Comparison of ENCODE assay signal across 8 mouse cellular contexts in genomic region chr7:118115877-118116568, GRCm38 (mm10). TPM values are rescaled to one million over a fixed set of nuclear protein-coding genes. Genes with fewer than 3 reads are reported as not detected.
DNase-seq lines count a peak whose midpoint lies in the region; ATAC-seq and TF ChIP-seq lines count a peak whose summit lies in the region.

Rps15a (minus strand) TSS chr7:118116188.

- H3K36me3 ChIP-seq in embryonic facial prominence, embryonic 13.5 days: peaks cover 67% of the 10 kb centered on the region
- peaks cover 2% of the 10 kb centered on the region; the same call in 1 of the 2 replicates for H3K36me3 ChIP-seq in kidney, adult 2 months (ENCODE audit: control insufficient read depth, insufficient read depth, low read length)
- H3K36me3 ChIP-seq in limb, embryonic 12.5 days: peaks cover 69% of the 10 kb centered on the region
- H3K36me3 ChIP-seq in midbrain, embryonic 15.5 days (replicated peaks): peaks cover 36% of the 10 kb centered on the region
- peaks cover 29% of the 10 kb centered on the region for H3K36me3 ChIP-seq in spleen, adult 2 months (ENCODE audit: control insufficient read depth, insufficient read depth, low read length)

- H3K9me3 ChIP-seq in embryonic facial prominence, embryonic 13.5 days: no peaks in the 10 kb centered on the region
- H3K9me3 ChIP-seq in limb, embryonic 12.5 days: no peaks in the 10 kb centered on the region
- H3K9me3 ChIP-seq in midbrain, embryonic 15.5 days: no peaks in the 10 kb centered on the region

- TF ChIP-seq CTCF in kidney, adult 2 months (conservative IDR thresholded peaks at IDR 0.05; ENCODE audit: insufficient read depth, insufficient read length, low read depth, low read length): 0 out of 2 replicates have a peak, but pooled peaks have one; percentile 1
- TF ChIP-seq CTCF in spleen, adult 2 months (IDR thresholded peaks at IDR 0.05; ENCODE audit: extremely low read depth, insufficient read depth, insufficient read length, insufficient replicate concordance): no peak

- no peaks in the 10 kb centered on the region for H3K27me3 ChIP-seq in embryonic facial prominence, embryonic 13.5 days
- no peaks in the 10 kb centered on the region for H3K27me3 ChIP-seq in kidney, adult 2 months (replicated peaks; ENCODE audit: control insufficient read depth, insufficient read depth, low read length)
- no peaks in the 10 kb centered on the region for H3K27me3 ChIP-seq in limb, embryonic 12.5 days
- no peaks in the 10 kb centered on the region for H3K27me3 ChIP-seq in midbrain, embryonic 15.5 days (replicated peaks)
- no peaks in the 10 kb centered on the region for H3K27me3 ChIP-seq in spleen, adult 2 months (ENCODE audit: control insufficient read depth, insufficient read depth, low read length)

- H3K27ac ChIP-seq in embryonic facial prominence, embryonic 13.5 days: peak within 1 kb of the TSS; percentile 94
- H3K27ac ChIP-seq in kidney, adult 2 months (ENCODE audit: insufficient read depth, low read depth, low read length): peak within 1 kb of the TSS; percentile 81
- H3K27ac ChIP-seq in limb, embryonic 12.5 days: peak within 1 kb of the TSS; percentile 94
- peak within 1 kb of the TSS; percentile 89 for H3K27ac ChIP-seq in midbrain, embryonic 15.5 days
- peak within 1 kb of the TSS; percentile 85 for H3K27ac ChIP-seq in spleen, adult 2 months (ENCODE audit: insufficient read depth, low read length)

- H3K4me1 ChIP-seq in embryonic facial prominence, embryonic 13.5 days: peaks cover 41% of the 10 kb centered on the region
- peaks cover 32% of the 10 kb centered on the region for H3K4me1 ChIP-seq in kidney, adult 2 months (ENCODE audit: control insufficient read depth, insufficient read depth, low read length)
- H3K4me1 ChIP-seq in limb, embryonic 12.5 days (replicated peaks): peaks cover 33% of the 10 kb centered on the region
- H3K4me1 ChIP-seq in midbrain, embryonic 15.5 days: peaks cover 43% of the 10 kb centered on the region
- H3K4me1 ChIP-seq in spleen, adult 2 months (ENCODE audit: control insufficient read depth, insufficient read depth, insufficient read length): peaks cover 28% of the 10 kb centered on the region

- peak; percentile 69 for ATAC-seq in embryonic facial prominence, embryonic 13.5 days (ENCODE audit: insufficient number of reproducible peaks, insufficient read depth, low FRiP score, low TSS enrichment, low read depth)
- peak; percentile 77 for ATAC-seq in limb, embryonic 12.5 days (ENCODE audit: insufficient number of reproducible peaks, insufficient read depth, low FRiP score, low TSS enrichment, low read depth)
- peak; percentile 86 for ATAC-seq in midbrain, embryonic 15.5 days (replicated peaks)

- peak within 1 kb of the TSS; percentile 100 for H3K9ac ChIP-seq in embryonic facial prominence, embryonic 13.5 days
- peak within 1 kb of the TSS; percentile 99 for H3K9ac ChIP-seq in limb, embryonic 12.5 days (replicated peaks)
- H3K9ac ChIP-seq in midbrain, embryonic 15.5 days: peak within 1 kb of the TSS; percentile 94

- peak; percentile 81 for DNase-seq in 3134 (ENCODE audit: extremely low read depth, insufficient read length, low spot score)
- peak; percentile 94 for DNase-seq in adrenal gland, postnatal 36 days
- DNase-seq in heart, adult 18-20 months: peak; percentile 96 to 98
- peak; percentile 97 for DNase-seq in kidney, adult 2 months
- DNase-seq in spleen, adult 2 months (ENCODE audit: low read depth in 1 of 2, low spot score in 2 of 2): peak; percentile 93 to 96

- TF ChIP-seq POLR2A in kidney, adult 2 months (IDR thresholded peaks at IDR 0.05; ENCODE audit: low read depth, low read length): peak; percentile 85
- TF ChIP-seq POLR2A in spleen, adult 2 months (IDR thresholded peaks at IDR 0.05; ENCODE audit: low read depth, low read length): peak; percentile 82

- under 1% methylated on average over 40 of the region's 40 CpGs for WGBS in embryonic facial prominence, embryonic 13.5 days
- WGBS in kidney, adult 2 months: under 1% methylated on average over 40 of the region's 40 CpGs
- 0% methylated on average over 40 of the region's 40 CpGs for WGBS in limb, embryonic 12.5 days
- WGBS in midbrain, embryonic 15.5 days: under 1% methylated on average over 40 of the region's 40 CpGs
- under 1% methylated on average over 40 of the region's 40 CpGs for WGBS in spleen, adult 2 months

- peak within 1 kb of the TSS; percentile 89 for H3K4me2 ChIP-seq in embryonic facial prominence, embryonic 13.5 days
- peak within 1 kb of the TSS; percentile 64 for H3K4me2 ChIP-seq in limb, embryonic 12.5 days
- H3K4me2 ChIP-seq in midbrain, embryonic 15.5 days: peak within 1 kb of the TSS; percentile 84

- H3K4me3 ChIP-seq in embryonic facial prominence, embryonic 13.5 days: peak within 1 kb of the TSS; percentile 97
- H3K4me3 ChIP-seq in kidney, adult 2 months (ENCODE audit: insufficient read depth, low read depth, low read length): peak within 1 kb of the TSS; percentile 97
- H3K4me3 ChIP-seq in limb, embryonic 12.5 days (replicated peaks): peak within 1 kb of the TSS; percentile 98
- peak within 1 kb of the TSS; percentile 89 for H3K4me3 ChIP-seq in midbrain, embryonic 15.5 days
- peak within 1 kb of the TSS; percentile 85 for H3K4me3 ChIP-seq in spleen, adult 2 months (ENCODE audit: extremely low read depth, insufficient read depth, insufficient read length)

RNA-seq across cellular contexts. Expression of gene Rps15a, which starts in this region (rescaled TPM):
- total RNA-seq in adrenal gland, postnatal 36 days (2021): 100 to 1,000 TPM; 826 to 831 TPM
- 855 and 911 TPM in 2 replicates for polyA plus RNA-seq in embryonic facial prominence, embryonic 13.5 days (2015; fragmentation: Nextera tagmentation; extraction: Ambion mirVana)
- total RNA-seq in heart, adult 18-20 months (2021): 100 to 1,000 TPM; 557 to 604 TPM
- 1,038 and 1,225 TPM in 2 replicates for polyA plus RNA-seq in kidney, adult 2 months (2012; rRNA removed)
- 724 and 793 TPM in 2 replicates for polyA plus RNA-seq in limb, embryonic 12.5 days (2016; fragmentation: Nextera tagmentation; extraction: Ambion mirVana)
- 356 and 359 TPM in 2 replicates for polyA plus RNA-seq in midbrain, embryonic 15.5 days (2015; fragmentation: Nextera tagmentation; extraction: Ambion mirVana)
- polyA plus RNA-seq in spleen, adult 2 months (2012; rRNA removed): 812 and 1,187 TPM in 2 replicates

Comparison
In these comparisons a context has a peak if more than half of its experiments do, and no peak if none do; other contexts are left out.
1. Peak in every context shown above with its lines: DNase-seq, ATAC-seq, H3K4me3 ChIP-seq and H3K27ac ChIP-seq.